Mouse (Mus musculus): ENCODE measurements at regions not wholly inside any gene's neighbourhood (a gene's known extent, or its start where the extent isn't known, plus 50 kb on each side); places are given as distances from the start of the nearest gene placed in this dataset.
A peak's percentile ranks its signal among the peaks of the same experiment; 100 is the strongest.

DNA sequence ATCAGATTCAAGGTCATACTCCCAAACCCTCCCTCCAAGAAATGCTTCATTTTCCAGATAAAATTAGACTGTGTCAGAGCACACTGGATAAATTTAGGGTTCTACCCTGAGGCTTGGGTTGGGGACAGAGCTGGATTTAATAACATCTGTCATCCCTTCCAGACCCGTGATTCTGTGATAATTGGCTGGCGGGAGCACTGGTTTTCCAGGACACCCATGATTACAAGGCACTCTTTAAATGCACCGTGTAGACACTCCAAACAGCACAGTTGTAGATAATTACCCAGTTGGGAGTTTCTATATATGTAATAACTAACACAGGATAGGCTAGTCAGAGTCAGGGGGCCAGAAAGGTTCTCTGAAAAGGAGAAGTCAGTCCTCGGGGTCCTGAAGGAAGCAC, 108.4 kb upstream of the Nebl start:
- H3K4me3 ChIP-seq (replicated peaks), result no peak overlapping the region
- peak overlapping the region; percentile 36; the same call in 1 of the 2 replicates for H3K4me2 ChIP-seq
- H3K9ac ChIP-seq, result no peak overlapping the region
- peaks cover 3% of the 10 kb centered on the region; the same call in 1 of the 2 replicates for H3K27me3 ChIP-seq
- peak; percentile 10; the same call in 1 of the 2 replicates for ATAC-seq (ENCODE audit: low FRiP score)
- no peaks in the 10 kb centered on the region for H3K9me3 ChIP-seq
- 0 out of 2 replicates have a peak overlapping the region, but pooled peaks have one; percentile 42 for H3K27ac ChIP-seq
- WGBS, result 60% methylated on average over 4 of the region's 4 CpGs
- H3K36me3 ChIP-seq (replicated peaks), result no peaks in the 10 kb centered on the region
- H3K4me1 ChIP-seq, result peaks cover 40% of the 10 kb centered on the region

- peaks cover 40% of the 10 kb centered on the region for H3K4me1 ChIP-seq
- H3K27ac ChIP-seq, result peak overlapping the region; percentile 42; the same call in 1 of the 2 replicates
- H3K4me3 ChIP-seq (replicated peaks), result no peak overlapping the region; the same call in 1 of the 2 replicates
- ATAC-seq (ENCODE audit: low FRiP score), result peak; percentile 57
- peak overlapping the region; percentile 36 for H3K4me2 ChIP-seq
- peaks cover 3% of the 10 kb centered on the region; the same call in 1 of the 2 replicates for H3K27me3 ChIP-seq
- H3K36me3 ChIP-seq (replicated peaks), result no peaks in the 10 kb centered on the region
- H3K9me3 ChIP-seq, result no peaks in the 10 kb centered on the region
- 31% methylated on average over 20 of the region's 20 CpGs for WGBS
- H3K9ac ChIP-seq, result no peak overlapping the region
These were observed 107.8 kb upstream of the Nebl start for GRCm38 (mm10) chr2:17838859-17839581.

GRCm38 (mm10) chr2:17838381-17838680, 107.1 kb upstream of the Nebl start:
- WGBS, result 47% methylated on average over 7 of the region's 7 CpGs
- H3K27me3 ChIP-seq, result peaks cover 3% of the 10 kb centered on the region; the same call in 1 of the 2 replicates

GRCm38 (mm10) chr2:17837541-17838380, 106.5 kb upstream of the Nebl start:
- 0 out of 2 replicates have a peak overlapping the region, but pooled peaks have one; percentile 36 for H3K4me2 ChIP-seq

More at GRCm38 (mm10) chr2:17838381-17838680, 107.1 kb upstream of the Nebl start:
- Histone ChIP-seq H3K36me3 (replicated peaks) (no peaks in the 10 kb centered on the region), H3K9ac (no peak overlapping the region), H3K9me3 (no peaks in the 10 kb centered on the region), H3K4me2 (peak overlapping the region; percentile 36; the same call in 1 of the 2 replicates), H3K4me1 (peaks cover 43% of the 10 kb centered on the region), H3K4me3 (replicated peaks) (no peak overlapping the region), H3K27ac (no peak overlapping the region)
- no peak for ATAC-seq (ENCODE audit: low FRiP score)

DNA sequence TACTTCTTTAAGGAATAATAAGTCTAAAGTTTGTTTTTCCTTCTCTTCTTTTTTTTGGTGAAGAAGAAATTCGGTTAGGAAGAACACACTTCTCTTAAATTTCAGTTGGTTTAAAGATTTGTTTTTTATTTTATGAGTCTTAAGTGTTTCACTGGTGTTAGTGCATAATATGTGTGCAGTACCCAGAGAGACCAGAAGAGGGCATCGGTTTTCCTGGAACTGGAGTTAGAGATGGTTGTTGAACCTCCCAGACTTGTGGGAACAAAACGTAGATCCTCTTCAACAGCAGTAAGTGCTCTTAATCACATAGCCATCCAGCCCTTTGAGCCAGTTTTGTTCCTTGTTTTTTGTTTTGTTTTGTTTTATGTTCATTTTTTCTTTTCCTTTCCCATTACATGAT, 101.5 kb upstream of the Nebl start:
- peaks cover 8% of the 10 kb centered on the region; the same call in 1 of the 2 replicates for H3K4me1 ChIP-seq

More at GRCm38 (mm10) chr2:17837541-17838380, 106.5 kb upstream of the Nebl start:
- Histone ChIP-seq H3K27me3 (peaks cover 3% of the 10 kb centered on the region; the same call in 1 of the 2 replicates), H3K27ac (no peak overlapping the region), H3K9ac (no peak overlapping the region), H3K9me3 (no peaks in the 10 kb centered on the region), H3K36me3 (replicated peaks) (no peaks in the 10 kb centered on the region), H3K4me1 (peaks cover 43% of the 10 kb centered on the region), H3K4me3 (replicated peaks) (no peak overlapping the region)
- 52% methylated on average over 14 of the region's 14 CpGs for WGBS
- ATAC-seq (ENCODE audit: low FRiP score), result no peak

GRCm38 (mm10) chr2:17830216-17830615, 99.0 kb upstream of the Nebl start:
- Histone ChIP-seq H3K9ac (no peak overlapping the region), H3K4me2 (no peak overlapping the region), H3K9me3 (no peaks in the 10 kb centered on the region), H3K4me3 (replicated peaks) (no peak overlapping the region), H3K36me3 (replicated peaks) (no peaks in the 10 kb centered on the region), H3K4me1 (peaks cover 2% of the 10 kb centered on the region; the same call in 1 of the 2 replicates), H3K27ac (no peak overlapping the region), H3K27me3 (no peaks in the 10 kb centered on the region)
- no peak for ATAC-seq (ENCODE audit: low FRiP score)
- WGBS, result 84% methylated on average over 5 of the region's 5 CpGs

More for the DNA sequence above, 101.5 kb upstream of the Nebl start:
- H3K4me3 ChIP-seq (replicated peaks), result no peak overlapping the region
- 79% methylated on average over 3 of the region's 3 CpGs for WGBS
- H3K4me2 ChIP-seq, result no peak overlapping the region
- H3K9ac ChIP-seq, result no peak overlapping the region
- no peaks in the 10 kb centered on the region for H3K36me3 ChIP-seq (replicated peaks)
- no peak overlapping the region for H3K27ac ChIP-seq
- no peaks in the 10 kb centered on the region for H3K9me3 ChIP-seq
- peaks cover 3% of the 10 kb centered on the region; the same call in 1 of the 2 replicates for H3K27me3 ChIP-seq
- no peak for ATAC-seq (ENCODE audit: low FRiP score)

DNA sequence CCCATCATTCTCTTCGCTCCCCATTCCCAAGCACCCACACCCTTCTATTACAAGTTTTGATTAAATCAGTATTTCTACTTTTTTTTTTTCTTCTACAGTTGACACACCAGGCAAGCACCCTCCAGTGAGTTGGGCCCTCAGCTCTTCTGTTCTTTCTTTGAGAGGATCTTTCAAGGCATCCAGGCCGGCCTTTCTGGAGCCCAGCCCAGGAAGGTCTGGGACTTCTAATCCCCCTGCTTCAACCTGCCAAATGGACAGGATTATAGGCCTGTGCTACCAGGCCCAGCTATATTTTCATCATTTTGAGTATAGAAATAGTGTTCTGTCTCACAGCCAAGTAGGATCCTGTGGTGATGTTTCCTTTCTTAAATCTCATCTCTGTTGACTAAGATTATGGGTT, 94.0 kb upstream of the Nebl start:
- Histone ChIP-seq H3K9ac (no peak overlapping the region), H3K4me2 (no peak overlapping the region), H3K4me3 (replicated peaks) (no peak overlapping the region), H3K27me3 (no peaks in the 10 kb centered on the region), H3K4me1 (no peaks in the 10 kb centered on the region), H3K27ac (no peak overlapping the region), H3K9me3 (no peaks in the 10 kb centered on the region), H3K36me3 (replicated peaks) (no peaks in the 10 kb centered on the region)
- 88% methylated on average over 2 of the region's 2 CpGs for WGBS
- ATAC-seq (ENCODE audit: low FRiP score), result no peak

- Histone ChIP-seq H3K4me1 (no peaks in the 10 kb centered on the region), H3K4me2 (no peak overlapping the region), H3K36me3 (replicated peaks) (no peaks in the 10 kb centered on the region), H3K27me3 (no peaks in the 10 kb centered on the region), H3K9me3 (no peaks in the 10 kb centered on the region), H3K4me3 (replicated peaks) (no peak overlapping the region), H3K9ac (no peak overlapping the region), H3K27ac (no peak overlapping the region)
- no peak for ATAC-seq (ENCODE audit: low FRiP score)
- WGBS, result 86% methylated on average over 5 of the region's 5 CpGs
These were observed 92.9 kb upstream of the Nebl start for GRCm38 (mm10) chr2:17824176-17824575.

- WGBS, result 74% methylated on average over 4 of the region's 4 CpGs
- H3K27ac ChIP-seq, result no peak overlapping the region
- H3K36me3 ChIP-seq (replicated peaks), result no peaks in the 10 kb centered on the region
- no peak overlapping the region for H3K4me3 ChIP-seq (replicated peaks)
- H3K9ac ChIP-seq, result no peak overlapping the region
- no peak for ATAC-seq (ENCODE audit: low FRiP score)
- no peaks in the 10 kb centered on the region for H3K4me1 ChIP-seq
- no peak overlapping the region for H3K4me2 ChIP-seq
- H3K27me3 ChIP-seq, result no peaks in the 10 kb centered on the region
- no peaks in the 10 kb centered on the region for H3K9me3 ChIP-seq
These were observed 91.3 kb upstream of the Nebl start for GRCm38 (mm10) chr2:17822621-17823006.

DNA sequence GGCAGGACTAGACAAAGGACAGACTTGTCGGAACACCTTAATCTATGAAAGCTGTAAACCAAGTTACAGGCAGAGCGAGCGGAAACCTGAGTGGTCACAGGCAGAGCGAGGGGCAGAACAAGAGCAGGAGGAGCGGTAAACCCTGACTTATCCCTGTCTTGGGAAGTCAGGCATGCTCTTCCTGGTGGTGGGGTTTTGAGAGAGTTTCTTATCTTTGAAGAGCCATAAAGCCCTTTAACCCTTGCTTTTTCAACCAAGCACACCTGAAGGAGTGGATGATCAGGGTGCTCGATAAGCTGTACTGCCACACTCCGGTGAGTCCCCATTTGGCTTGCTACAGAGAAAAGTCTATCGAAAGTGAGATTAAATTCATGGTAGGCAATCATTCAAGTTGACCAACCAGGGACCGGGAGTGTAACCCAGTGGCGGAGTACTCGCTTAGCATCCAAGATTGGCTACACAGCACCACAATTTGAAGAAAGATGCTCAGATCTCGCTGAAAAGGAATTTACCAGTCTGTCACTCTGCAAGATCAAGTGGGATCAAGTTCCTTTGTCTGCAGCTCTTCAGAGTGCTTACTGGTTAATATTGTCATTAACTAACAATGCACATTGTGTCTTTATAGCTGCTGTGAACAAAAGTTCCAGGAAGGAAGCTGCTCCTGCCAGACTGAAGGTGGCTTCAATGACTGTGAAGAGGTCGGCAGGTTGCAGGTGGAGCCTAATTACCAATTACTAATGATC, 90.8 kb upstream of the Nebl start:
- Histone ChIP-seq H3K27ac (no peak overlapping the region), H3K27me3 (no peaks in the 10 kb centered on the region), H3K9ac (no peak overlapping the region), H3K36me3 (replicated peaks) (no peaks in the 10 kb centered on the region), H3K9me3 (no peaks in the 10 kb centered on the region), H3K4me3 (replicated peaks) (no peak overlapping the region), H3K4me2 (no peak overlapping the region), H3K4me1 (no peaks in the 10 kb centered on the region)
- ATAC-seq (ENCODE audit: low FRiP score), result no peak
- WGBS, result 69% methylated on average over 13 of the region's 13 CpGs

DNA sequence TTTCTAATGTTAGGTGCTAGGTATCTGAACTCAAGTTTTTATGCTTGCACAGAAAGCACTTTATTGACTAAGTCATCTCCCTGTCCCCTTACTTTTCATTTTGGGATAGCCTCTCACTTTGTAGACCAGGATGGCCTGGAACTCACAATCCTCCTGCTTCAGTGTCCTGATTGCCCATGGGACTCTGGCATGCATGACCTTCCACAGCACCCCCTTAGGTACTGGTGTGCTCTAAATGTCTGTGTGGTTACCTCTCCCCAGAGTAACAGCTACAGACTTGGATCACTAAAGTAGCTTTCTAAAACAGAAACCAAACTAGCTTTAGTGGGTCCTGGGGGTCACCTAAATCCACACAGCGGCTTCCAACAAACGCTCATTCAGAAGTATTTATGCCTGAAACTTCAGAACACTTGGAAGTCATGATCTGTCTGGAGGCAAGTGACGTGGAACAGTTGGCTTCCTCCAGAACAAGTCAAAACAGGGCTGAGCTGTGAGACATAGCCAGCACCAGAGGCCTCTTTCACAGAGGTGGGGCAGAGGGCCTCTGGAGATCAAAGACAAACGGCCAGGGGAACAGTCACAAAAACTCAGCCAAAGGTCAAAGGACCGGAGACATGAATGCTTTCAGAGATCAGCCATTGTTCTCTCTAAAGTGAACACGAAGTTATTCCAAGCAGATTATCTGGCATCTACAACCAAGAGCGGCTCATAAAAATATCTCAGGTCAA, 80.8 kb upstream of the Nebl start:
- Histone ChIP-seq H3K9me3 (no peaks in the 10 kb centered on the region), H3K27me3 (no peaks in the 10 kb centered on the region), H3K36me3 (replicated peaks) (no peaks in the 10 kb centered on the region), H3K4me1 (peaks cover 6% of the 10 kb centered on the region), H3K27ac (no peak overlapping the region), H3K4me3 (replicated peaks) (no peak overlapping the region), H3K9ac (no peak overlapping the region), H3K4me2 (no peak overlapping the region)
- 27% methylated on average over 7 of the region's 7 CpGs for WGBS
- no peak for ATAC-seq (ENCODE audit: low FRiP score)
